Mouse (Mus musculus): Measurements from ENCODE around the gene Gm10160. TPM values are rescaled to one million over a fixed set of nuclear protein-coding genes. Genes with fewer than 3 reads are reported as not detected.

Gm10160 gene
- polyA plus RNA-seq, 1 experiment from 2014 or later = not detected

Other genes starting within 250 kb of the Gm10160 start
- 25.7 and 27.8 TPM in 2 replicates for gene Homer2, start 148.3 kb downstream of the Gm10160 start, polyA plus RNA-seq (2015; fragmentation: Nextera tagmentation; extraction: Ambion mirVana)
- 154 and 158 TPM in 2 replicates for gene Ramac, start 92.9 kb downstream of the Gm10160 start, polyA plus RNA-seq (2015; fragmentation: Nextera tagmentation; extraction: Ambion mirVana)
- 47.8 and 49.8 TPM in 2 replicates for gene 3110040N11Rik, start 66.3 kb downstream of the Gm10160 start, polyA plus RNA-seq (2015; fragmentation: Nextera tagmentation; extraction: Ambion mirVana)
- gene Btbd1, start 26.4 kb downstream of the Gm10160 start, polyA plus RNA-seq (2015; fragmentation: Nextera tagmentation; extraction: Ambion mirVana) = 86.0 and 86.9 TPM in 2 replicates
- gene Tm6sf1, start 3.2 kb upstream of the Gm10160 start, polyA plus RNA-seq (2015; fragmentation: Nextera tagmentation; extraction: Ambion mirVana) = 7.2 and 8.8 TPM in 2 replicates
- 51.3 and 55.3 TPM in 2 replicates for gene Hdgfl3, start 78.7 kb upstream of the Gm10160 start, polyA plus RNA-seq (2015; fragmentation: Nextera tagmentation; extraction: Ambion mirVana)
- not detected in 2 replicates for gene Bnc1, start 136.5 kb upstream of the Gm10160 start, polyA plus RNA-seq (2015; fragmentation: Nextera tagmentation; extraction: Ambion mirVana)